Mouse (Mus musculus): Measurements from ENCODE around the gene Ttc27.
"Not testable (repeated sequence)": the region's sequence is repeated elsewhere in the genome, so short reads cannot be mapped to it uniquely, and the experiment has no call there.

Ttc27 gene

GRCm38 (mm10) chr17:74717618-74718151 lies at the start of gene Ttc27:
Gene Ttc27, plus strand, starts transcription at chr17:74717732.
- peak; percentile 95 for DNase-seq (ENCODE audit: low read depth, low spot score)

GRCm38 (mm10) chr17:74668010-74668409 lies 49.5 kb upstream of the Ttc27 start:
- DNase-seq (ENCODE audit: low read depth, low spot score): no peak

GRCm38 (mm10) chr17:74670031-74670430 lies 47.5 kb upstream of the Ttc27 start:
- no peak for DNase-seq (ENCODE audit: low read depth, low spot score)

GRCm38 (mm10) chr17:74672446-74672845 lies 45.1 kb upstream of the Ttc27 start:
- DNase-seq (ENCODE audit: low read depth, low spot score): no peak

- peak; percentile 4 for DNase-seq (ENCODE audit: low read depth, low spot score)
Observed at GRCm38 (mm10) chr17:74673251-74673650, 44.3 kb upstream of the Ttc27 start.

- DNase-seq (ENCODE audit: low read depth, low spot score): no peak
Observed at GRCm38 (mm10) chr17:74678061-74678460, 39.5 kb upstream of the Ttc27 start.

- no peak for DNase-seq (ENCODE audit: low read depth, low spot score)
Observed at GRCm38 (mm10) chr17:74684927-74685326, 32.6 kb upstream of the Ttc27 start.

GRCm38 (mm10) chr17:74688555-74688954 lies 29.0 kb upstream of the Ttc27 start:
- no peak for DNase-seq (ENCODE audit: low read depth, low spot score)

- DNase-seq (ENCODE audit: low read depth, low spot score): no peak
Observed at GRCm38 (mm10) chr17:74689406-74689805, 28.1 kb upstream of the Ttc27 start.

GRCm38 (mm10) chr17:74701661-74702060 lies 15.9 kb upstream of the Ttc27 start:
- DNase-seq (ENCODE audit: low read depth, low spot score): not testable (repeated sequence)

- no peak for DNase-seq (ENCODE audit: low read depth, low spot score)
Observed at GRCm38 (mm10) chr17:74705480-74705879, 12.1 kb upstream of the Ttc27 start.

GRCm38 (mm10) chr17:74706593-74706992 lies 10.9 kb upstream of the Ttc27 start:
- no peak for DNase-seq (ENCODE audit: low read depth, low spot score)

- DNase-seq (ENCODE audit: low read depth, low spot score): no peak
Observed at GRCm38 (mm10) chr17:74707637-74708152, 9.8 kb upstream of the Ttc27 start.

- no peak for DNase-seq (ENCODE audit: low read depth, low spot score)
Observed at GRCm38 (mm10) chr17:74710731-74711130, 6.8 kb upstream of the Ttc27 start.

- DNase-seq (ENCODE audit: low read depth, low spot score): no peak
Observed at GRCm38 (mm10) chr17:74711627-74712026, 5.9 kb upstream of the Ttc27 start.

- no peak for DNase-seq (ENCODE audit: low read depth, low spot score)
Observed at GRCm38 (mm10) chr17:74715128-74715527, 2.4 kb upstream of the Ttc27 start.

- DNase-seq (ENCODE audit: low read depth, low spot score): no peak
Observed at GRCm38 (mm10) chr17:74715724-74716123, 1.8 kb upstream of the Ttc27 start.

- DNase-seq (ENCODE audit: low read depth, low spot score): no peak
Observed at GRCm38 (mm10) chr17:74716643-74717042, 889 bp upstream of the Ttc27 start.

- DNase-seq (ENCODE audit: low read depth, low spot score): no peak
Observed at GRCm38 (mm10) chr17:74717091-74717617, 378 bp upstream of the Ttc27 start.

- no peak for DNase-seq (ENCODE audit: low read depth, low spot score)
Observed at GRCm38 (mm10) chr17:74732872-74733271, 15.3 kb downstream of the Ttc27 start.

- no peak for DNase-seq (ENCODE audit: low read depth, low spot score)
Observed at GRCm38 (mm10) chr17:74735392-74735791, 17.9 kb downstream of the Ttc27 start.

- DNase-seq (ENCODE audit: low read depth, low spot score): no peak
Observed at GRCm38 (mm10) chr17:74749659-74750058, 32.1 kb downstream of the Ttc27 start.

- DNase-seq (ENCODE audit: low read depth, low spot score): no peak
Observed at GRCm38 (mm10) chr17:74751026-74751425, 33.5 kb downstream of the Ttc27 start.

Measured in retina, adult 2 months (tissue).